Mouse (Mus musculus): ENCODE data around the gene Tpgs1. TPM values are rescaled to one million over a fixed set of nuclear protein-coding genes. Genes with fewer than 3 reads are reported as not detected.

The Tpgs1 gene
- total and polyA plus RNA-seq, 3 experiments: 23.5 to 48.0 TPM; not detected in 1

- H3K79me2 ChIP-seq (ENCODE audit: control insufficient read depth, insufficient read depth, low read length, poor library complexity): peaks cover 11% of the 10 kb centered on the region
- H3K9ac ChIP-seq (ENCODE audit: control insufficient read depth, low read depth, low read length, poor library complexity, severe bottlenecking): no peak overlapping the region
- peaks cover 0 to 4% of the 10 kb centered on the region in 2 experiments; a peak in 1 of 4 replicates for H3K36me3 ChIP-seq (ENCODE audit: control insufficient read depth in 1 of 2, insufficient read depth in 2 of 2, low read length in 2 of 2)
- TF ChIP-seq UBTF (IDR thresholded peaks at IDR 0.05; ENCODE audit: borderline replicate concordance, insufficient read depth, low read depth, low read length) (no peak), NRF1 (IDR thresholded peaks at IDR 0.05; ENCODE audit: insufficient read depth, low read depth, low read length, poor library complexity, severe bottlenecking) (no peak), SIN3A (IDR thresholded peaks at IDR 0.05; ENCODE audit: low read length) (no peak), ZKSCAN1 (IDR thresholded peaks at IDR 0.05; ENCODE audit: low read depth, low read length) (no peak)
- DNase-seq (ENCODE audit: low read depth, low spot score): no peak
- no peaks in the 10 kb centered on the region for H3K9me3 ChIP-seq (replicated peaks; ENCODE audit: insufficient read depth, low read length)
- H3K4me3 ChIP-seq (ENCODE audit: control insufficient read depth in 1 of 2, insufficient read depth in 1 of 2, low read depth in 2 of 2, low read length in 2 of 2): no peak overlapping the region
- H3K27me3 ChIP-seq (ENCODE audit: control insufficient read depth in 1 of 2, insufficient read depth in 2 of 2, low read length in 2 of 2): no peaks in the 10 kb centered on the region
- H3K4me1 ChIP-seq (ENCODE audit: control insufficient read depth in 1 of 2, insufficient read depth in 2 of 2, low read length in 2 of 2): peaks cover 0 to 9% of the 10 kb centered on the region in 2 experiments; a peak in 3 of 4 replicates
- H3K27ac ChIP-seq (ENCODE audit: control insufficient read depth, low read depth, low read length): no peak overlapping the region
These were observed 2.7 kb upstream of the Tpgs1 start for GRCm38 (mm10) chr10:79666493-79666892.

DNA sequence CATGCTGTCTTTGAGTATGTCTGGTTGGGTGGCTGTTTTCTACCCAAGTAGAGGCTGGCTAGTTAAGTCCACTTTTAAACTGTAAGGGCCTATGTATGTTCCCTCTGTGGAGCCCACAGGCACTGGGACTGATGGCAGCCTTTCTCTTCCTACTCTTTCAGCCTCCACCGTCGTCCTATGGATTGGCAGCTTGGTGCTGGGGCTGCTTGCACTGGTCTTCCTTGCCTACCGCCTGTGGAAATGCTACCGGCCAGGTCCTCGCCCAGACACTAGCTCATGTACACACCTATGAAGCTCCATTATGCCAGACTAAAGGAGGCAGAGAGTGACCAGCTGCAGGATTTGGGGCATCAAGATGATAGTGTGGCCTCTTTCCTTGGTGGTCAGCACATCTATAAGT, 1.1 kb upstream of the Tpgs1 start:
- H3K36me3 ChIP-seq (ENCODE audit: control insufficient read depth in 1 of 2, insufficient read depth in 2 of 2, low read length in 2 of 2): peaks cover 0 to 4% of the 10 kb centered on the region in 2 experiments; a peak in 1 of 4 replicates
- H3K27me3 ChIP-seq (ENCODE audit: control insufficient read depth in 1 of 2, insufficient read depth in 2 of 2, low read length in 2 of 2): no peaks in the 10 kb centered on the region
- no peak for DNase-seq (ENCODE audit: low read depth, low spot score)
- peaks cover 11% of the 10 kb centered on the region for H3K79me2 ChIP-seq (ENCODE audit: control insufficient read depth, insufficient read depth, low read length, poor library complexity)
- no peak overlapping the region for H3K9ac ChIP-seq (ENCODE audit: control insufficient read depth, low read depth, low read length, poor library complexity, severe bottlenecking)
- H3K27ac ChIP-seq (ENCODE audit: control insufficient read depth, low read depth, low read length): no peak overlapping the region
- TF ChIP-seq CHD2 (IDR thresholded peaks at IDR 0.05; ENCODE audit: low read length): no peak
- no peak for TF ChIP-seq ETS1 (IDR thresholded peaks at IDR 0.05; ENCODE audit: low read depth, low read length)
- TF ChIP-seq POLR2AphosphoS5 (IDR thresholded peaks at IDR 0.05; ENCODE audit: borderline replicate concordance, low read depth, low read length): no peak
- TF ChIP-seq EP300 (IDR thresholded peaks at IDR 0.05; ENCODE audit: low read depth in 1 of 2, low read length in 2 of 2): no peak
- no peak for TF ChIP-seq MEF2A (IDR thresholded peaks at IDR 0.05; ENCODE audit: extremely low read depth, insufficient replicate concordance, low read depth, low read length, poor library complexity, severe bottlenecking)
- TF ChIP-seq E2F4 (IDR thresholded peaks at IDR 0.05; ENCODE audit: borderline replicate concordance, low read depth, low read length): no peak
- no peak for TF ChIP-seq ZNF384 (IDR thresholded peaks at IDR 0.05; ENCODE audit: low read depth, low read length)
- TF ChIP-seq SMC3 (IDR thresholded peaks at IDR 0.05; ENCODE audit: low read depth, low read length): no peak
- no peak for TF ChIP-seq SIN3A (IDR thresholded peaks at IDR 0.05; ENCODE audit: low read length)
- no peak for TF ChIP-seq RCOR1 (IDR thresholded peaks at IDR 0.05; ENCODE audit: low read depth, low read length)
- TF ChIP-seq UBTF (IDR thresholded peaks at IDR 0.05; ENCODE audit: borderline replicate concordance, insufficient read depth, low read depth, low read length): no peak
- TF ChIP-seq JUND (IDR thresholded peaks at IDR 0.05; ENCODE audit: low read depth, low read length): no peak
- TF ChIP-seq MAZ (IDR thresholded peaks at IDR 0.05; ENCODE audit: low read depth, low read length): no peak
- TF ChIP-seq POLR2AphosphoS2 (IDR thresholded peaks at IDR 0.05; ENCODE audit: low read length): no peak
- TF ChIP-seq GABPA (IDR thresholded peaks at IDR 0.05; ENCODE audit: low read depth, low read length): no peak
- no peak for TF ChIP-seq TAL1 (IDR thresholded peaks at IDR 0.05; ENCODE audit: low read length)
- peaks cover 0 to 9% of the 10 kb centered on the region in 2 experiments; a peak in 3 of 4 replicates for H3K4me1 ChIP-seq (ENCODE audit: control insufficient read depth in 1 of 2, insufficient read depth in 2 of 2, low read length in 2 of 2)
- H3K4me3 ChIP-seq (ENCODE audit: control insufficient read depth in 1 of 2, insufficient read depth in 1 of 2, low read depth in 2 of 2, low read length in 2 of 2): no peak overlapping the region
- H3K9me3 ChIP-seq (replicated peaks; ENCODE audit: insufficient read depth, low read length): no peaks in the 10 kb centered on the region
